Mouse (Mus musculus) MEL (cell line): ENCODE data around the gene Clic4.

Source experiments
- CHD1 ChIP-seq: IDR thresholded peaks from 2 replicates; pipeline ENCODE4 v1.6.1; 2012; ENCODE audit warnings: low read depth, mild to moderate bottlenecking, inconsistent platforms, low read length, improper control_type of control experiment
- CHD2 ChIP-seq: IDR thresholded peaks from 2 replicates; pipeline ENCODE4 v1.6.1; 2011; ENCODE audit warnings: low read length, improper control_type of control experiment
- EP300 ChIP-seq, 2 experiments: IDR thresholded peaks; 2 replicates each; pipeline ENCODE4 v1.6.1; 2011; ENCODE audit warnings: improper control_type of control experiment in 2 of 2, low read length in 2 of 2, low read depth in 1 of 2, mild to moderate bottlenecking in 1 of 2
- HCFC1 ChIP-seq: IDR thresholded peaks from 2 replicates; pipeline ENCODE4 v1.6.1; 2012; ENCODE audit warnings: low read depth, mild to moderate bottlenecking, inconsistent platforms, low read length, improper control_type of control experiment, moderate library complexity
- MAX ChIP-seq: IDR thresholded peaks from 2 replicates; pipeline ENCODE4 v1.6.1; 2011; ENCODE audit warnings: low read length, improper control_type of control experiment
- MXI1 ChIP-seq: IDR thresholded peaks from 2 replicates; pipeline ENCODE4 v1.6.1; 2011; ENCODE audit warnings: mild to moderate bottlenecking, low read depth, low read length, improper control_type of control experiment
- POLR2A ChIP-seq, 2 experiments: IDR thresholded peaks; 2 replicates each; pipeline ENCODE4 v1.6.1; 2011 to 2012; ENCODE audit warnings: low read length in 2 of 2, mild to moderate bottlenecking in 2 of 2, control low read depth in 1 of 2, improper control_type of control experiment in 1 of 2, low read depth in 1 of 2, moderate library complexity in 1 of 2; ENCODE audit not compliant: control insufficient read depth in 1 of 2, insufficient read depth in 1 of 2, poor library complexity in 1 of 2
- TAL1 ChIP-seq: IDR thresholded peaks from 2 replicates; pipeline ENCODE4 v1.6.1; 2012; ENCODE audit warnings: mild to moderate bottlenecking, inconsistent platforms, low read length, moderate library complexity, mixed read lengths

DNA sequence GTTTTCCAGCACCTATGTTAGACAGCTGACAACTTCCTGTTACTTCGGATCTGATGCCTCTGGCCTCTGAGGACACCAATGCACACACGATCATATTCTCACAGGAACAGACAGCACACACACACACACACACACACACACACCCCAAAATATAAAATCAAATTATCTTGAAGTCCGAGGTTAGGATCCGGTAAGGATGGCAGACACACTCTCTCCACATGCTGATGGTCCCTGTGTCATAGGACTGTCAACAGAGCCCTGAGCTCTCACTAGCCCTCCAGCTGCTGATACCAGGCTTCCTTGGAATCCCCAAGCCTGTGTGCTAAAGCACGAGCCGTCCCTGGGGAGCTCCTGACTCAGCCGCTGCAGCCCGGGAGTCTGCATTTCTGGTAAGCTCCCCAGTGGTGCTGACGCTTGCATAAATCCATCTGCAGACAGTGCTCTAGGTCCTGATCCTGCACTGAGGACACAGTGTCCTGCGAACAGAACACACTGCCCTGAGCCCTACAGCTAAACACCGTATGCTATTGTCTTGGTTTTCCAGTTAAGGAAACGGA, 83.1 kb downstream of the Clic4 start:
- peak in 1 of 2 experiments; percentile 57; a peak in 2 of 4 replicates for TF ChIP-seq POLR2A (IDR thresholded peaks at IDR 0.05; ENCODE audit: control insufficient read depth in 1 of 2, insufficient read depth in 1 of 2, low read depth in 1 of 2, low read length in 2 of 2, poor library complexity in 1 of 2)
- 0 out of 2 replicates have a peak, but pooled peaks have one; percentile 27 for TF ChIP-seq MXI1
- 0 out of 4 replicates have a peak, but pooled peaks of 1 of the 2 experiments have one; percentile 10 for TF ChIP-seq EP300 (IDR thresholded peaks at IDR 0.05; ENCODE audit: low read depth in 1 of 2, low read length in 2 of 2)
- no peak for TF ChIP-seq CHD1
- TF ChIP-seq MAX: no peak
- TF ChIP-seq TAL1: no peak
- peak; percentile 52 for TF ChIP-seq CHD2
- 0 out of 2 replicates have a peak, but pooled peaks have one; percentile 25 for TF ChIP-seq HCFC1
